Mouse (Mus musculus) retina, postnatal 7 days (tissue): ENCODE data around the gene Ptgdr.
"Not testable (repeated sequence)": the region's sequence is repeated elsewhere in the genome, so short reads cannot be mapped to it uniquely, and the experiment has no call there.

ENCODE experiments used
- DNase-seq: peaks from one replicate; pipeline ENCODE4 v3.0.0-alpha.2; 2012; ENCODE audit warnings: low read depth, low spot score

Gene Ptgdr

DNA sequence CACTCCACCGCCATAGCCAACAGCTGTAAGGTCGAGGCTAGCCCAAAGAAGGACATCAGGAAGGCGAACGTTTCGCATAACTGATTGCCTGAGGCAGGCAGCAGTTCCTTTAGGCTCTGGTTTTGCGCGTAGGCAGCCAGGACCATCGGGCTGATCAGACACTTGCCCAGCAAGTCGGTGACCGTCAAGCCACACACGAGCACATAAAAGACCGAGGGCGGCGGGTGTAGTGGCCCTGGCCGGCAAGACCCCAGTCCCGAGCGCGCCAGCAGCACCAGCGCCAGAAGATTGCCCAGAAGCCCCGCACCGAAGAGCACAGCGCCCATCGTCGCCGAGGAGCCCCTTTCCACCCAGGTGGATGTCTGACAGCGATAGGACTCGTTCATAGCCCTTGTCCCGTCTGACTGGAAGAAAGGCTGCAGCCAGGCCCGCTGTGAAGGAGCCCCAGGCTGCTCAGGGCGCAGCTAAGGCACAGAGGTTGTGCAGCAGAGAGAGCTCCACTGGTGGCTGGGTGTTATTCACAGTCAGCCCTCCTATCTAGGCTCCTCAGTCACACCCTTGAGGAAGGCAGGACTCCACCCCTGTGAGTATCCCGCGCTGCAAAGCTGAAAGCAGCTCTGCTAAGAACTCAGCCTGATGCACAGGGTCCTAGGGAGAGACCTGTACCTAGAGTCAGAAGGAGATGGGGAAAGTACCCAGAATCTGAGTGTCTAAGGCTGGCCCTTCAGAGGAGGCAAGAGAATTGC is at the start of gene Ptgdr:
Ptgdr (minus strand) TSS at position 508 of the 746 bp plus-strand sequence.
- DNase-seq, result no peak

- DNase-seq, result no peak
Measured at GRCm38 (mm10) chr14:44907774-44908173, 48.6 kb upstream of the Ptgdr start.

DNA sequence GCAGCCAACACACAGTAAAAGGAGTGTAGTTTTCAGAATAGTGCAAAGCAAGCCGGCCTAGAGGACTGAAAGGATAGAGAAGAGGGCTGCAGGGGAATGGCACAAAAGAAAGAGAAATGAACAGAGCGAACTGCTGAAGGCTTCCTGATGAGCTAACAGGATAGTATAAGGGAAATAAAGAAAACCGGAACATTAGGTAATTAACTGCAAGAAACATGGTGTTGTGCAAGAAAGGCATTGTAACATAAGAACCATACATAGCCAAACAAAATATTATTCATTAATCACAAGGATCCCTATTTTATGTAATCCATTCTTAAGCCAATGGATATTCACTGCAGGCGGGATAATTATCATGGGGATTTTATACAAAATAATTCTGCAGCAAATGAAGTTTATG is 45.0 kb upstream of the Ptgdr start:
- DNase-seq, result no peak

- DNase-seq, result not testable (repeated sequence)
Measured at GRCm38 (mm10) chr14:44901735-44902134, 42.6 kb upstream of the Ptgdr start.

GRCm38 (mm10) chr14:44891387-44892132 is 32.4 kb upstream of the Ptgdr start:
- no peak for DNase-seq

- no peak for DNase-seq
Measured at GRCm38 (mm10) chr14:44869686-44870085, 10.5 kb upstream of the Ptgdr start.

GRCm38 (mm10) chr14:44865661-44866060 is 6.5 kb upstream of the Ptgdr start:
- DNase-seq, result no peak

DNA sequence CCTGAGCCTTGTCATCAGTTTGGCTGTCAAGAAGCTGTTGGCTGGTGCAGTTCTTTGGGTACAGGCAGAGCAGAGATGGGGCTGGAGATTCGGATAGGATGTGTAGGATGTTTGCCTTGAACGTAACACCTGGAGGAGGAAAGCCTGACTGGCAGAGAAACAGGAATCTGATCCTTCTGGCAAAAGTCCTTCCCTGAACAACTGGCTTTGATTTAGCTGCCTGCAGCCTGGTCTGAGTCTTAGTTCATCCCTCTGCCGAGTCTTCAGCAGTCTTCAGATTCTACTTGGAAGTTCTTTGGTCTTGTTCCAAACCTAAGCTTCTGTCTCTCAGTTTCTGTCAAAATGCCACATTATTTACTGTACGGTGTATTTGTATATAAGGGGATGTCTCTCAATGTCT is 3.9 kb upstream of the Ptgdr start:
- no peak for DNase-seq

GRCm38 (mm10) chr14:44861161-44861560 is 2.0 kb upstream of the Ptgdr start:
- no peak for DNase-seq

DNA sequence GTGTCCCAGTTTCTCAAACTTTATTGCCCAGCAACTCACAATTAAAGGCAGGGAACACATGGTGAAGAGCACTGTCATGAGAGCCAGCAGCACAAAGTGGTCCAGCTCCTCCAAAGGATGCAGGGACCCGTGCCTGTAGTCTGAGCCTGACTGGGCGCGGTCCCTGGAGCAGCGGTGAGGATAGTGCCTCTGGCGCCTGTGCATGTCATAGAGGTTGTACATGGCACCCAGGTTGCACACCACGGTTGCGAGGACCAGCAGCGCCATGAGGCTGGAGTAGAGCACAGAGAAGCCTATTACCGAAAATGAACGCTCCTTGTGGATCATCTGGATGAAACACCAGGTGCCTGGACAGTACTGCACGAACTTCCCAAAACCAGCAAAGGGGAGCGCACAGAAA is 803 bp downstream of the Ptgdr start:
- DNase-seq, result no peak

DNA sequence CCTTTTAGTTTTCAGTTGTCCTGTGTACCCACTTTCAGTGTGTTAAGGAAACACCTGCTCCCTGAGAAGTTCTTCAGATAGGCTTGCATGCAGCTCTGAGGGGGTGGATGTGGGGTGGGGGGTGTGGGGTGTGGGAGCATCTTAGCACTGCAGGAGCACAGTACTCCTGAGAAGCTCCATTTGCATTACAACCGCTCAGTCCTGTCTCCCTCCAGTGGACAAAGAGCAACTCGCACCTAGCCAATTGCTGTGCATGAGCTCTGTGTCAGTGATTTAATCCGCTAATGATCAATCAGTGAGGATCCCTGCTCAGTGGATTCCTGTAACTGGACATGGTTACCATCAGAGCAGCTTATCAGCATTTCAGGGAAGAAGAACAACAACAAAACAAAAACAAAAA is 8.5 kb downstream of the Ptgdr start:
- not testable (repeated sequence) for DNase-seq

DNA sequence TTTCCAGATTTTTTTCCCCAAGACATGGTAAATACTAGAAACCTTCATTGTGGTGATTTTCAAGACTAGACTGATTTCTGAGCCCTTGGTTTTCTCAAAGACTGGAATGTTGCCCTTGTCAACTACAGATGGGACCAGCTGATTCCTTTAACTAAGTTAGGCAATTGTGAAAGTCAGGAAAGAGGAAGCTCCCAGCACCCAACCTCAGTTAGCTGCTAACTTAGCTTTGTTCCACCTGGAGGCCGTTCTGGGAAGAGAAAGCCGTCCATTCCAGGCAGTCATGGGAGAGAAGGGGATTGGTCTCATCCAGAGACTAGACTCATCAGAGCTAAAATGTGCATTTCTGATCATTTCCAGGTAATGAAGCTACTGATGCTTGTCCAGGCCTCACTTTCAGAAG is 11.4 kb downstream of the Ptgdr start:
- DNase-seq, result no peak

GRCm38 (mm10) chr14:44846558-44847263 is 12.5 kb downstream of the Ptgdr start:
- no peak for DNase-seq

DNA sequence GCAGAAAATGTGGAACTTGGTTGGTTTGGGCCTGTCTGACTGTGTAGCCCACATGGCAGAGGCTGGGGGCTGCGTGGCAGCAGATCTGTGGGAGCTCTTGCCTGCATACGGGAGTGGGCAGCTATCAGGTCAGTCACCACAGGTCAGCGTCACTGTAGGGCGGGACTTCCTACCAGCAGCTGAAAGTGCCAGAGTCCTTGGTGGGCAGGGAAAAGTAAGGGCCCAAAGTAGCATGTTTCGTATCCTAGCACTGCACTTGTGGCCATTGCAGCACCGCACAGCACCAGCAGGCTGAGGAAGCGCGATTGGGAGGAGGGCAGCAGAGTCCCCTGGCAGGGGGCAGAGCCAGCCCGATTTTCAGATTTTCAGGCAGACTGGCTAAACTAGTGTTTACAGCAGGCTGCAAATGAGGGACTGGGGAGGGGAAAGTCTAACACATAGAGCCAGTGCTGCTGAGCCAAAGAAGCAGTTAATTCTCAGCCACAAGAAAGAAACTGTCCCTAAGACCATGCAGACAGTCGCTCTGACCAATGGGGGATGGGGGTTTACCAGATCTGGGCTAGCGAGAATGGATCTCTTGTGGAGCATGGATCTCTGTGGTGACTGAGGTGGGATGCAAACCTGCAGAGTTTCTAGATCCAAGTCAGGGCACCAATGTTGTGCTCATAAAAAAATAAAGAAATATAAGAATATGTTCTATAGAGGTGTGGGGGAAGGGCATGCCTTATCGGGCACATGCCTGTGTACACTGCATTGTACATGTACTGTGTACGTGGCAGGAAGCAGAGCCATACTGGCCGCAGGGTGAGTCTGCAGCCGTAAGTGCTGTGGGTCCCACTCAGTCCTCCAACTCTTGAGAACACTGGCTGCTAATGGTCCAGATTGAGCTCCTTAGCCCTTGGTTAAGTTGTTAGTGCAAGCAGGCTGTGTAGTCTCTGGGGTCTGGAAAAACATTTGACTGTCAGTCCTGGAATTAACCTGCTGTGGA is 15.1 kb downstream of the Ptgdr start:
- DNase-seq, result no peak

- DNase-seq, result no peak
Measured at GRCm38 (mm10) chr14:44838685-44839084, 20.5 kb downstream of the Ptgdr start.

DNA sequence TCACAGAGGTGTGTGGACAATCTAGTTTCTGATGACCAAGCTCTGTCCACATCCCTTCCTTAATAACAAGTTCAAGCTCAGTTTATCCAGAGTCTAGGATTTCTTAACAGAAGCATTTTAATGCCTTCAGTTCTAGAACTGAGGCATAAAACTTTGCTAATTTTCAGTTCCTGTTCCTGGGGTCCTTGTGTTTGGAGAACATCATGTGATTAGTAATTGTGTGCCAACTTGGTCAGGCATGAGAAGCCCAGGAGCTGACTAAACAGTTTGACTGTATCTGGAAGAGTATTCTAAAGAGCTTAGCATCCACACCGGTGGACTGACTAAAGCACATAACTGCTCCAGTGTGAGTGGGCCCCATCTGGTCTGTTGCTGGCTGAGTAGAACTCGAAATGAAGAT is 24.0 kb downstream of the Ptgdr start:
- DNase-seq, result no peak

DNA sequence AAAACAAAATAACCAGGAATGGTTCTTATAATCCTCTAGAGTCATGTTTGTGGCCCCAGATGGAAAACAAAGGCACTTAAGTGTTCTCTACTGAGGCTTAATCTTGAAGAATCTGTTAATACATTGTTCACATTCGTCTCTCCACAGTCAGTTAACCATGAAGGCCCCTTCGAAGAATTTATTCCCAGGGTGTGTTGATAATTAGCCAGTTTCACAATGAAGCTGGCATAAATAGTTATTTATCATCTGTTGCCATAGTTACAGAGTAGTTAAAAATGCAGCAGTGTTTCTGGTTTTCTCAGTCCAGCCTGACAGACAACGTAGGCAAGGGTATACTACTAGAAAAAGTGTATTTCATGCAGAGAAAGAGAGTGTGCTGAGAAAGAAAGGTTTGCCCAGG is 25.0 kb downstream of the Ptgdr start:
- not testable (repeated sequence) for DNase-seq

GRCm38 (mm10) chr14:44833096-44833495 is 26.1 kb downstream of the Ptgdr start:
- DNase-seq, result not testable (repeated sequence)

DNA sequence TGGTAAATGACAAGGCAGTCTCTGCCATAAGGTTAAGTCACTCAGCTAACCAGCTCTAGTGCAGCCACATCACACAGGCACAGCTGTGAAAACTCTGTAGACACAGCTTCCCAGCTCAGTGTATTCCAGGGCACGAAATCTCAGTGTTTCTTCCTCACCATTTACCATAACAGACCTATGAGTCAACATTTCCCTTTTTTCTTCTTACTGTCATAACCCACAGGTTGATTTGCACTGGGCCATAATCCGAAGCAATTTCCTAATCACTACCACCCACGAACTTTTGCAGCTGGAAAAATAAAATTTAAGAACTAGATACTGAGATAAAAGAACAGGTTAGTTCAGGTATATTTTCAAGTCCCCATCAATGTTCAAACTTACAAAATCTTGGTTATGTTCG is 31.4 kb downstream of the Ptgdr start:
- DNase-seq, result no peak

- no peak for DNase-seq
Measured at GRCm38 (mm10) chr14:44821177-44822057, 37.8 kb downstream of the Ptgdr start.
